Mouse (Mus musculus) CD8-positive naive resting alpha-beta T cell, adult 2 months (primary cell): ENCODE measurements around the gene Sema3f.

Source experiments
- DNase-seq, 2 experiments: peaks; one replicate each; pipeline ENCODE4 v3.0.0; 2022; ENCODE audit warnings: low read depth in 2 of 2, low spot score in 2 of 2

Sema3f gene

DNA sequence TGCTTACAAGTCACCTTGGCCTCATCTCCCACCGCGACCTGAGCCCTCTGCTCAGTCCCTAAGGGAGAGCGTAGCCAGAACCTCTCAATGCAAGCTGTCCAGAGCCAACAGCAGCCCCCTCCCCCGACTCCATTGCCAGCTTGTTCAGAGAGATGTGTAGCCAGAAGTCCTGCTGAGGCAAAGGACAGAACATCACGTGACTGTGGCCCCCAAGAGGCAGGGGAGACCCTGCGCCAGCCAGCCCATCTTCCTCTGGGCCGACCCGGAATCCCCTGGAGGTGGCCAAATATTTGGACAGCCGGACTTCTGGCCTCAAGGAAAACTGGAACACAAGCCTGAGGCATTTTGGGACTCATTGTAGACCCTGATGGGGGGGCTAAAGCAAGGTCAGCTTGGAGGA, 46.8 kb downstream of the Sema3f start:
- DNase-seq, result no peak

DNA sequence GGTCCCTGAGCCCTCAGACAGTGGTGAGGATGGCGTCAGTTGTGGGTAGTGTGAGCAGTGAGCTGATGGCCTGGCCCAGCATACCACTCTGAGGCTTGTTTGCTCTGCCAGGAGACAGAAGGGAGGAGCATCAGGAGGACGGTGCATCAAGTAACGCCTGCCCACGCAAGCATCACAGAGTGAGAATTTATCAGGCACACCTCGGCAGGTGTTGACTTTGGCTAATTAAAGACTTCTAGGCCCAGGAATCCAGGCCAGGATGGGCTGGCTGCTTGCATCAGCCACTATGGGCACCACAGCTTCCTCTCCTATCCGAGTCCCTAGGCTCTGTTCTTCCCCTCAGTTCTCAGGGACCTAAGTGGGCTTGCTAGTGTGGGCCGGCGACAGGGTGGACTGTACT, 47.9 kb downstream of the Sema3f start:
- no peak for DNase-seq

- no peak for DNase-seq
Observed at GRCm38 (mm10) chr9:107660777-107661176, 49.5 kb downstream of the Sema3f start.

GRCm38 (mm10) chr9:107659961-107660360, 50.3 kb downstream of the Sema3f start:
- no peak for DNase-seq

DNA sequence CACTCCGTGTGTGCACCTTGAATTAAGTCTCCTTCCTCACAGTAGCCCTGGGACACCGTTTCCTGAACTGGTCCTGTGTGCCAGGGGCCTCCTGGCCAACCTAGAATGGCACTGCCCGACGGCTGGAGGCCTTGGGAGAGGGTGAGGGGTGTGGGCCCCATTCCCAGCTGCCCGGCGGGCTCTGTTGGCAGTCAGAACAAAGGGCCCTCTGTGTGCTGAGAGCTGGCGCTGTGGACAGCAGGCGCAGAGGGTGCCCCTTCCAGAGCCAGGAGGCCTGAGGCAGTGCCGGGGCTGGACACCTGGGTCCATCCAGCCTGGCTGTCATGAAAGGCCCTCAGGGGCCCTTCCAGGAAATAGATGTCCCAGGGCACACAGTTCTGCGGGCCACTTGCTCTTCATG, 50.7 kb downstream of the Sema3f start:
- DNase-seq, result no peak

GRCm38 (mm10) chr9:107658096-107658495, 52.2 kb downstream of the Sema3f start:
- DNase-seq, result no peak

- DNase-seq, result no peak
Observed at GRCm38 (mm10) chr9:107657144-107657543, 53.1 kb downstream of the Sema3f start.

DNA sequence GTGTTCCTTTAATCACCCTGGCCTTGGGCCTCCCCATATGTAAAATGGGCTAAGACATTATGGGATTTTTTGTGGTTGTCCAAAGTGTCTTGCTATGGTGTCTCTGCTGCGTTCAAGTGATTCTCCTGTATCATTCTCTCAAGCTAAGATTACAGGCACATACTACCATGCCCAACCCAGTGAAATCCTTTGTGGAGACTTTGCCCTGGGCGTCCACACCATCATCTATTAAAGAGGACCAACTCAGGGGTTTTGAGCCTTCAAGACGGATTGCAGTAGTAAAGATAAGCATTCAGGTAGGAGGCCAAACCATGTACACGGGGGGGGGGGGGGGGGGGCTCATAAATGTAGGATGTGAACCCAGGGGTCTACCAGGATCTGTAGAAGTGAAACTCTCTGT, 55.7 kb downstream of the Sema3f start:
- no peak for DNase-seq

- no peak for DNase-seq
Observed at GRCm38 (mm10) chr9:107653474-107653873, 56.8 kb downstream of the Sema3f start.

DNA sequence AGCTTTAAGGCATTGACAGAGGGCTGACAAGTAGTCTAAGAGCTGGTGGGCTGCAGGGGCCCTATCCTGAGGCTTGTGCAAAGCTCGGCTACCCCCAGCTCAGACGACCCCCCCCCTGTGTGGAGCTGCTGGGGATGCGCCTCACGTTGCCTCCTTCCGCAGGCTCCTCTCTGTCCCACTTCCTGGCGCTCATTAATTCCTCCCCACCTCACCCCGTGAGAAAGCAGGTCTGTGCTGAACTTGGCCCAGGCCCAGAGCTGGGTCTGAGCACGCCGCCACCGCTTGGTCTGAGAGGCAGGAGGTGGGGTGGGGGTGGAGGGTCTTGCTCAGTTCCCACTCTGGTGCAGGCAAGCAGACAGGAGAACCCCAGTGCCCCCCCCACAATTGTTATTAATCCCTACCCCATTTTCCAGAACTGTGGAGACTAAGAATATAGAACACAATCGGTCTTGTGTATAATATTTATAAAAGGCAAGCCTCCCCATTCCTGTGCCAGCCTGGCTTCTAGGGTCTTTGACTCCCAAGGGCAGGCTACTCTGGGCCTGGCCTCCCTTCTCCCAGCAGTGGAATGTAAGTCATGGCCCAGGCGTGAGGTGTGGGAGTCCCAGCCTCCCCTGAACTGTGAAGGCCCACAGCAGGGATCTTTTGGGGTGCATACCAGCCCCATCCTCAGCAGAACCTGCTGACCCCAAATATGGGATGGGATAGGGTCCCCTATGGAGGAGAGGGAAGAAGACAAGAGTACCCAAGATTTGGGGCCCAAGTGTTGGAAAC, 59.4 kb downstream of the Sema3f start:
- DNase-seq, result no peak

- no peak for DNase-seq
Observed at GRCm38 (mm10) chr9:107650225-107650624, 60.0 kb downstream of the Sema3f start.

GRCm38 (mm10) chr9:107648767-107649166, 61.5 kb downstream of the Sema3f start:
- DNase-seq, result no peak

DNA sequence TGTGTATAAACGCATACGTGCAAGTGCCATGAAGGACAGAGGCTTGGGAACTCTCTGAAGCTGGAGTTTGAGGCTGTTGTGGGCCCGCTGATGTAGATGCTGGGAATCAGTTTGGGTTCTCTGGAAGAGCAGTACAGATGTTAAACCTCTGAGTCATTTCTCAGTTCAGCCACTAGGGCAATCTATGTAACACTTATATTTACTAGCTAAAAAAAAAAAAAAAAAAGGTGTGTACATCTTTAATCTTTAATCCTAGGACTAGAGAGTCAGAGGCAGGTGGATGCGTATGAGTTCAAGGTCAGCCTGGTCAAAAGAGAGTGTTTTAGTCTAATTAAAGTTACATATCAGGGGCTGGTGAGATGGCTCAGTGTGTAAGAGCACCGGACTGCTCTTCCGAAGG, 63.3 kb downstream of the Sema3f start:
- no peak for DNase-seq

DNA sequence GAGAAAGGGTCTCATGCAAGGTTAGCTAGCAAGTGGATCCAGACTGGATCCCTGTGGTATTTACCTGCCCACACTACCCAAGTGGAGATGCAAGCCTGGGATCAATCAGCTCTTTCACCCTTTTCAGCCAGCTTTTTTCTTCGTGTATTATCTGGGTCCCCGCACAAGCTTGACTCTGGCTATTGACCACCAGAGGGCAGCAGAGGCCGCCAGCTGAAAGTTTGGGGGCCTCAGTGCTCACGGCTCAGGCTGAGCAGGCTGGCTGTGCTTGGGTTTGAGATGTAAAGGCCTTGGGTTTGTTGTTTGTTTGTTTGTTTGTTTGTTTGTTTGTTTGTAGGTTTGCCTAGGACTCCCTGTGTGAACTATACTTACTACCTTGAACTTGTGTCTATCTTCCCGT, 64.7 kb downstream of the Sema3f start:
- peak; percentile 76 to 80 for DNase-seq

GRCm38 (mm10) chr9:107645153-107645510, 65.1 kb downstream of the Sema3f start:
- no peak for DNase-seq

DNA sequence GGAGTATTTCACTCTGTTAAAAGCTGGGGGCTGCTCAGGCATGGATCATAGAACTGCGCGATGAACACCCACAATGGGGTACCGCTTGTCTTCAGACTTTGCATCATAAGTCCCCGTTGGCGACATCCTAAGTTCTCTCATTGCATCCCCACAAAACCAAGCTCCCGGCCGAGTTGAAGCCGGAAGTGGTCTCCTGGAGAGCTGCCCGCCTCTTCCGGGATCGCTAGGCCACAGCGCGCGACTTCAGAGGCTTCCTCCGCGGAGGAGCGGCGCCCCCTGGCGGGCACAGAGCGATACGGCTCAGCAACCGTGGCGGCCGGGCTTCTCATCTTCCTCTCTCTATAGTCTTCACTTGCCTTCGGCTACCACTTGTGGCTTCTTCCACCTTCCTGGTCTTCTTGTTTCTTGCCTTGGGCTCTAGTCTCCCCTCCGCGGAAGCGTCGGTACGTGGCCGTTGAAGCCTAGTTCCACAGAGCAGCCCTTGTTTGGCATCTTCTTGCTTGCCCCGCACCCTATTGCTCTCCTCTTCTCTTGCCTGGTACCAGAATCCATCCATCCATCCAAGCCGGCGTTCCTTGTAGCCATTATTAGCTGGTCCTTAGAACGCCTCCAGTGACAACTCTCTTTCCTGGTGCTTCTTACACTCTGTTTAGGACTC, 65.7 kb downstream of the Sema3f start:
- DNase-seq, result peak; percentile 90 to 92

DNA sequence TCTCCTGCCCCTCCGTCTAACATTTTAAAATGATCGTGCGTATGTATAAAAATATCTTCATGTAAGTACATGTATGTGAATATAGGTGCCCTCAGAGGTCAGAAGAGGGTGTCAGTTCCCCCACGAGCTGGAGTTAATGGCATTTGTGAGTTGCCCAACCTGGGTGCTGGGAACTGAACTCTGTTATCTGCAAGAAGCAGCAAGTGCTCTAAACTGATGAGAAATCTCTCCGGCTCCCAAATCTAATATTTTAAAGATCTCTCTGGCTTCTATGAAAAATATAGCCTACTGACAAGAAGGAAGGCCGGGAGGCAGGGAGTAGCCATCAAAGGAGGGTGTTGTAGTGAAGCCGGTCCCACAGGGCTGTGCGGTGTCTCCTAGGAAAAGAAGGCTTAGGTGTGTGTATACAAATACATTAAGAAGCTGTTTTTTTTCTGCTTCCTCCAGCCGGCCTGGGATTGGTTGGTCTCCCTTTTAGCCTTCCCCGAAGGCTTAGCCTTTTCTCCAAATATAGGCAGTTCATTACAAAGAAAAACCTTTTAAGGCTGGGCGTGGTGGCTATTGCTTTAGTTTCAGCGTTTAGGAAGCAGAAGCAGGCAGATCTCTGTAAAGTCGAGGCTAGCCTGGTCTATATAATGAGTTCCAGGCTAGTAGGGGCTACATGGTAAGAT, 66.6 kb downstream of the Sema3f start:
- DNase-seq, result no peak

- no peak for DNase-seq
Observed at GRCm38 (mm10) chr9:107641666-107642065, 68.6 kb downstream of the Sema3f start.

GRCm38 (mm10) chr9:107640257-107640772, 70.0 kb downstream of the Sema3f start:
- DNase-seq, result peak; percentile 34 to 43

- DNase-seq, result no peak
Observed at GRCm38 (mm10) chr9:107637070-107637469, 73.2 kb downstream of the Sema3f start.

DNA sequence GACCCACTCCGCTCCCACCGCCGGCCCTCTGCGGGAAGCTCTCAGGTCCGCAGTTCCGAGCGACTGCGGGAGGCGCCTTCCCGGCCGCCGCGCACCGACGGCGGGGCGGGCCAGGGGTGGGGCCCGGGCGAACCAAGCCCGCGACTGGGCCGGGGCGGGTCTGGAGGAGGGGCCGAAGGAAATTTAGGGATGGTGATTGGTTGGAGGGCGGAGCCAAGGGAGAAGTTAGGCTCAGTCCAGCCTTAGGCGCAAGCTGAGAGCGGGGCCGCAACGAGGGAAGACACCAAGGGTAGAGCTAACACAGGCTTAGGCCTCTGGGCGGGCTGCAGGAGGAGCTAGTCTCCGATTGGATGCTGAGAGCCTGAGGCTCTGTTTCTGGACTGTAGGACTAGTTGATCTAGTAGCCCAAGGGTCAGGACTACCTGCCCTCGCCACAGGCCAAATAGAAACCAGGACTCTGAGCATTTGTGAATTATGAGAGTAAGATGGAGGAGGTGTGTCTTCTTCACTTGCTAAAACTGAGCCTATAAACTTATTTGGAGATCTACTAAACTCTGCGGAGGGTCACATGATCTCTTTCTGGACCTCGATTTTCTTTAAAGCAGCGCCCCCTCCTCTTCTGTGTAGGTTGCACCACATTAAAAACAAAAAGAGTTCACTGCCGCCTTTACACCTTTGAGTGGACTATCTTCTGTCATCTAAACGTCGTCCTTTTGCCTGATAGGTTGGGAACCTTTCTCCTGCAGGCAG, 74.8 kb downstream of the Sema3f start, which contains the start of gene Gnai2:
Gene Gnai2 (minus strand): TSS at position 89 of the 750 bp plus-strand sequence.
- DNase-seq, result peak; percentile 87 to 92
